Mouse (Mus musculus) CH12.LX (cell line): ENCODE results near the gene Kyat1. TPM values are rescaled to one million over a fixed set of nuclear protein-coding genes. Genes with fewer than 3 reads are reported as not detected.

ENCODE experiments used
- DNase-seq: peaks from one replicate; pipeline ENCODE4 v3.0.0-alpha.2; 2013; ENCODE audit errors: extremely low read depth
- H3K27ac ChIP-seq: 2 replicates; pipeline ENCODE4 v1.5.1; 2012; ENCODE audit warnings: low read depth, mild to moderate bottlenecking, control low read depth, moderate library complexity; ENCODE audit not compliant: insufficient read depth
- H3K27me3 ChIP-seq: replicated peaks from 2 replicates; pipeline ENCODE3; 2012; ENCODE audit warnings: inconsistent platforms
- H3K36me3 ChIP-seq, 2 experiments: replicated peaks in 1 of 2; 2 replicates each; pipeline versions ENCODE3 to v1.6.1; 2012; ENCODE audit warnings: inconsistent platforms in 1 of 2, low read length in 1 of 2, mild to moderate bottlenecking in 1 of 2, mixed read lengths in 1 of 2, moderate library complexity in 1 of 2; ENCODE audit not compliant: control insufficient read depth in 1 of 2, insufficient read depth in 1 of 2
- H3K4me1 ChIP-seq, 2 experiments: 2 replicates each; pipeline ENCODE4 v1.6.1; 2012; ENCODE audit warnings: inconsistent platforms in 1 of 2, moderate library complexity in 1 of 2; ENCODE audit not compliant: insufficient read depth in 2 of 2, control insufficient read depth in 1 of 2
- H3K4me2 ChIP-seq: 2 replicates; pipeline ENCODE4 v1.6.1; 2012; ENCODE audit warnings: low read depth, mild to moderate bottlenecking, control low read depth; ENCODE audit not compliant: poor library complexity, insufficient read depth, severe bottlenecking
- H3K4me3 ChIP-seq, 3 experiments: fragments of 150-350 bp in 1 of 3; sonication (generic) in 1 of 3; replicated peaks in 1 of 3; 2 replicates each; pipeline versions ENCODE3 to v1.5.1; 2011 to 2012; ENCODE audit warnings: low read depth in 2 of 3, low read length in 2 of 3, mild to moderate bottlenecking in 2 of 3, moderate library complexity in 2 of 3, control low read depth in 1 of 3, improper control_type of control experiment in 1 of 3, inconsistent platforms in 1 of 3, mixed read lengths in 1 of 3; ENCODE audit not compliant: poor library complexity in 1 of 3
- H3K79me2 ChIP-seq: replicated peaks from 2 replicates; pipeline ENCODE4 v1.6.1; 2012; ENCODE audit warnings: mild to moderate bottlenecking, moderate library complexity; ENCODE audit not compliant: control insufficient read depth, poor library complexity, insufficient read depth, severe bottlenecking; ENCODE audit errors: extremely low read depth
- H3K9ac ChIP-seq: 2 replicates; pipeline ENCODE4 v1.6.1; 2012; ENCODE audit warnings: low read depth, mild to moderate bottlenecking, control low read depth, moderate library complexity; ENCODE audit not compliant: insufficient read depth
- H3K9me3 ChIP-seq: replicated peaks from 2 replicates; pipeline ENCODE3; 2012; ENCODE audit warnings: low read length, inconsistent platforms, mixed read lengths
- BHLHE40 ChIP-seq: IDR thresholded peaks from 2 replicates; pipeline ENCODE4 v1.6.1; 2011; ENCODE audit warnings: mild to moderate bottlenecking, low read depth, low read length, improper control_type of control experiment
- CHD2 ChIP-seq: IDR thresholded peaks from 2 replicates; pipeline ENCODE4 v1.6.1; 2011; ENCODE audit warnings: low read length, improper control_type of control experiment
- ETS1 ChIP-seq: conservative IDR thresholded peaks from 2 replicates; pipeline ENCODE4 v1.6.1; 2012; ENCODE audit warnings: low read depth, mild to moderate bottlenecking, inconsistent platforms, low read length, improper control_type of control experiment, moderate library complexity
- JUN ChIP-seq: IDR thresholded peaks from 2 replicates; pipeline ENCODE4 v1.6.1; 2011; ENCODE audit warnings: low read depth, mild to moderate bottlenecking, low read length, improper control_type of control experiment, moderate library complexity; ENCODE audit not compliant: insufficient read depth
- KAT2A ChIP-seq: IDR thresholded peaks from 2 replicates; pipeline ENCODE4 v1.6.1; 2012; ENCODE audit warnings: low read length, improper control_type of control experiment, inconsistent platforms; ENCODE audit not compliant: insufficient replicate concordance
- MAX ChIP-seq: IDR thresholded peaks from 2 replicates; pipeline ENCODE4 v1.6.1; 2011; ENCODE audit warnings: low read length, improper control_type of control experiment
- MAZ ChIP-seq: IDR thresholded peaks from 2 replicates; pipeline ENCODE4 v1.6.1; 2012; ENCODE audit warnings: low read depth, mild to moderate bottlenecking, inconsistent platforms, low read length, improper control_type of control experiment, moderate library complexity
- PAX5 ChIP-seq: IDR thresholded peaks from 2 replicates; pipeline ENCODE4 v1.6.1; 2012; ENCODE audit warnings: low read length, inconsistent platforms, mixed read lengths
- POLR2A ChIP-seq: IDR thresholded peaks from 2 replicates; pipeline ENCODE4 v1.6.1; 2011; ENCODE audit warnings: low read depth, mild to moderate bottlenecking, improper control_type of control experiment, low read length
- RAD21 ChIP-seq: IDR thresholded peaks from 2 replicates; pipeline ENCODE4 v1.6.1; 2011; ENCODE audit warnings: low read depth, mild to moderate bottlenecking, low read length, improper control_type of control experiment, moderate library complexity
- RCOR1 ChIP-seq: conservative IDR thresholded peaks from 2 replicates; pipeline ENCODE4 v1.6.1; 2012; ENCODE audit warnings: low read depth, mild to moderate bottlenecking, inconsistent platforms, low read length, improper control_type of control experiment
- SIN3A ChIP-seq: IDR thresholded peaks from 2 replicates; pipeline ENCODE4 v1.6.1; 2012; ENCODE audit warnings: low read length, improper control_type of control experiment, inconsistent platforms
- SMC3 ChIP-seq: IDR thresholded peaks from 2 replicates; pipeline ENCODE4 v1.6.1; 2011; ENCODE audit warnings: low read depth, low read length, improper control_type of control experiment
- USF1 ChIP-seq: IDR thresholded peaks from 2 replicates; pipeline ENCODE4 v1.6.1; 2014; ENCODE audit warnings: low read depth, mild to moderate bottlenecking, inconsistent platforms, low read length, improper control_type of control experiment
- USF2 ChIP-seq: conservative IDR thresholded peaks from 2 replicates; pipeline ENCODE4 v1.6.1; 2011; ENCODE audit warnings: low read depth, low read length, improper control_type of control experiment
- ZC3H11A ChIP-seq: IDR thresholded peaks from 2 replicates; pipeline ENCODE4 v1.6.1; 2012; ENCODE audit warnings: low read depth, mild to moderate bottlenecking, inconsistent platforms, low read length, improper control_type of control experiment
- dilution Hi-C: fragments of 300-500 bp; cut with MboI; formaldehyde crosslinking; loops from 2 replicates; pipeline ENCODE4 v1.14.3; 2020; ENCODE audit warnings: low sequenced_read_pairs; ENCODE audit not compliant: extremely low pct_unique_long_range_greater_than_20kb, extremely low pct_ligation_motif_present
- in situ Hi-C: fragments of 300-500 bp; cut with MboI; formaldehyde crosslinking; loops from 3 replicates; pipeline ENCODE4 v1.14.3; 2019; ENCODE audit warnings: low sequenced_read_pairs, low pct_ligation_motif_present, low pct_unique_long_range_greater_than_20kb, mixed read lengths
- polyA plus RNA-seq: library from polyadenylated mRNA; unstranded; fragments of >175 nt; gene quantifications from 2 replicates; pipeline ENCODE4 v1.2.1, GENCODE M21; 2012; ENCODE audit warnings: low read depth; ENCODE audit not compliant: insufficient read length
- total RNA-seq, 2 experiments: library from RNA; depleted of rRNA; stranded (reverse); fragments of 300-350 nt in 1 of 2; fragments of >200 nt in 1 of 2; gene quantifications; 2 replicates each; pipeline ENCODE4 v1.2.3; 2012 to 2014

Gene Kyat1
- total and polyA plus RNA-seq, 3 experiments = 5.0 to 7.0 (median 5.4) TPM

DNA sequence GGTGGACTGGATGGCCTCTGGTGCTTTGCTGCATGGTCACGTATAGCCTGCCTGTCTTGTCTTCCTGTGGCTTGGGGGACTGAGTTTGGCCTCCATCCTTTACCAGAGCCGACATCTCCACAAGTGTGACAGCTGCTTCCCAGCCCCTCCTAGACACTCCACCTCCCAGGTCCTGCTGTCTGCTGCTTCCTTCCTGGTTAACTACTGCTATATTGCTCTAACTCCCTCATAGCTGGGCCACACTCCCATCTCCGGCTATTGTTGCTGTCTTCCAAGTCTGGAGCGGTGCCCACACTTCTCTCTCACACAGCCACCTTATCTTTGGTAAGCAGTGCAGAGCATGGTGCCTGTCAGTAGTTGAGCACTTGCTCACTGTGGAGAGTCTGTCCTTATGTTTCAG, 34.1 kb upstream of the Kyat1 start:
- dilution Hi-C loops = no loop called here
- Histone ChIP-seq H3K9ac (no peak overlapping the region), H3K27ac (no peak overlapping the region), H3K79me2 (no peaks in the 10 kb centered on the region), H3K27me3 (no peaks in the 10 kb centered on the region), H3K4me3 (no peak overlapping the region), H3K36me3 (peaks cover 18 to 48% of the 10 kb centered on the region in 2 experiments), H3K9me3 (no peaks in the 10 kb centered on the region), H3K4me1 (peaks cover 8 to 36% of the 10 kb centered on the region in 2 experiments; a peak in 3 of 4 replicates), H3K4me2 (no peak overlapping the region)
- DNase-seq = no peak
- no peak for TF ChIP-seq RAD21
- TF ChIP-seq ETS1 = no peak
- TF ChIP-seq SMC3 = no peak
- TF ChIP-seq KAT2A = no peak
- no peak for TF ChIP-seq CHD2
- no peak for TF ChIP-seq SIN3A
- TF ChIP-seq BHLHE40 = no peak
- TF ChIP-seq USF2 = no peak
- in situ Hi-C loops = loop anchor here (10.0 kb wide), 1 partner anchor 55 kb away; no protein-coding TSS in a partner anchor

DNA sequence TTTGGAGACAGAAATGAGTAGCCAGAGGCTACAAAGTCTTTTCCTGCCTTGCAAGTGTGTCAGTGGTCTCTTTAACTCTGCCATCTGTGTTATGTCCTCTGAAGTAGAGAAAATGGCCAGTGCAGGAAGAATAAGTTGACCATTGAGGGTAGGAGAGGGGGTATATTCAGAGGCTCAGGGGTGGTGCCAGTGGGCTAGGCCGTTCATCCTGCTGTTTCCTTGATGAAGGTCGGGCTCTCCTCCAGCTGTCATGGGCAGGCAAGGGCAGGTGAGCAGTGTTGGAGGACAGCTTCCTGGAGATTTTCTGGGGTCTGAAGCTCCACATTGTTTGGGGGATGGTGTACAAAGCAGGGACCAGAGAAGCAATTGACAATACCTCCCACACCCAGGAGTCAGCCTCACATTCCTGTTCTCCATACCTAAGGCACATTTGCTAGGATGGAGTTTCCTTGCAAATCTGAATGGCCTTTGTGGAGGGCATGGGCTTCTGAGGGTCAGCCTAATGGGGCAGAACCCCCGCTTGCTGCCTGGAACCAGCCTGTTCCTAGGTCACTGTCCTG, 33.3 kb upstream of the Kyat1 start:
- no peak for TF ChIP-seq RCOR1
- TF ChIP-seq ZC3H11A = no peak
- TF ChIP-seq MAX = no peak
- TF ChIP-seq MAZ = no peak
- no peak for TF ChIP-seq PAX5
- TF ChIP-seq USF1 = no peak
- no peak for TF ChIP-seq JUN
- no peak for TF ChIP-seq POLR2A
- DNase-seq = no peak
- Histone ChIP-seq H3K36me3 (peaks cover 15 to 41% of the 10 kb centered on the region in 2 experiments), H3K27me3 (no peaks in the 10 kb centered on the region), H3K4me2 (0 out of 2 replicates have a peak overlapping the region, but pooled peaks have one; percentile 69), H3K27ac (no peak overlapping the region), H3K9ac (peak overlapping the region; percentile 78; the same call in 1 of the 2 replicates), H3K79me2 (no peaks in the 10 kb centered on the region), H3K4me3 (no peak overlapping the region), H3K9me3 (no peaks in the 10 kb centered on the region), H3K4me1 (peaks cover 8 to 36% of the 10 kb centered on the region in 2 experiments; a peak in 3 of 4 replicates)
- in situ Hi-C loops = no loop called here
- dilution Hi-C loops = no loop called here
